Mouse (Mus musculus) gastrocnemius, adult 2 months (tissue): ENCODE measurements around the gene Mcm10. TPM values are rescaled to one million over a fixed set of nuclear protein-coding genes. Genes with fewer than 3 reads are reported as not detected.
A peak's percentile ranks its signal among the peaks of the same experiment; 100 is the strongest.

ENCODE experiments used
- DNase-seq: peaks from one replicate; pipeline ENCODE4 v3.0.0; 2022
- H3K27ac ChIP-seq: fragments of 200-600 bp; 2 replicates; pipeline ENCODE4 v1.8.1; 2022; ENCODE audit warnings: mild to moderate bottlenecking
- H3K4me3 ChIP-seq: fragments of 200-600 bp; 2 replicates; pipeline ENCODE4 v1.8.1; 2022; ENCODE audit warnings: mild to moderate bottlenecking, moderate library complexity
- CTCF ChIP-seq: fragments of 200-600 bp; IDR thresholded peaks from 2 replicates; pipeline ENCODE4 v1.8.1; 2022; ENCODE audit warnings: antibody characterized with exemption, mild to moderate bottlenecking, moderate library complexity
- intact Hi-C: fragments of 180-260 bp; cut with DNase I; formaldehyde crosslinking; loops from one replicate; pipeline ENCODE4 v1.15.1; 2025
- total RNA-seq, 2 experiments: library from RNA; stranded (reverse); gene quantifications; 2 replicates each; pipeline ENCODE4 v1.2.3; 2021

Gene Mcm10
- total RNA-seq, 2 experiments from 2014 or later: 0.08 TPM; not detected in 1

DNA sequence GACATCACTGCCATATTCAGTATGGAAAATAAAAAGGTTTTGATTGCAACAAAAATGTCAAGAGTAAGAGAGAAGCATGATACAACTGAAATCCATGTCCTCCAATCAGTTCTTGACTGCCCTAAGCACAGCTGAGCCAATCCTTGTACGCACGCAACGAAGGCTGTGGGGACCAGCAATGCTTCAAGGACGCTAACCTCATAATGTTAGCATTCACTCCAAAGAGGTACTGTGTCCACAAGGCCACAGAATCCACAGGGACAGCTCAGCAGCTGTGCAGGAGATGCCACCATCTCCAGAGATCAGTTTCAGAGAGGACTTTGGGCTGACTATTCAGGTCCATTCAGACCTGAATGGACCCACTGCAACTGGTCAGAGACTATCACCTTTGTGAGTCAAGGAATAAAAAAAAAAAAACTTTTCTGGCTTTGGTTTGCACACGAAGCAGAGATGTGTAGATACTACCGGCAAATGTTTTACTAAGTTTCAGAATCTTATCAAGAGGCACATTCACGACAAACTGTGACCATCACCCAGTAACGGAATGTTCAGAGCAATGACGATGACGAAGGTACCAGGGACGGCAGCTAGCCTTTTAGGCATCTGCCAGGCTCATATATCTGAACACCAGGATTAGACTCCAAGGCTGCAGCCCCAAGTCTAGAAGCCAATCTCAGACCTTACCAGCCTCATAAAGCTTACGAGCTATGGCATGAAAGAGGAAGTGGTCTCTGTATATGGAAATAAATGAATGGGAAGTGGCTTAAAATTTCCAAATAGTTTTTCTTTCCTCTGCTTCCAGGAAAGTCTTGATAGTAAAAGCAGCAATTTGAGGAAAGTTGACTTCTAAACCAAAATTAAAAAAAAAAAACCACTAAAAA, 27.9 kb upstream of the Mcm10 start:
- intact Hi-C loops: no loop called here
- Histone ChIP-seq H3K4me3 (0 out of 2 replicates have a peak overlapping the region, but pooled peaks have one; percentile 2), H3K27ac (peak overlapping the region; percentile 93)
- peak; percentile 56 for DNase-seq
- TF ChIP-seq CTCF: no peak

DNA sequence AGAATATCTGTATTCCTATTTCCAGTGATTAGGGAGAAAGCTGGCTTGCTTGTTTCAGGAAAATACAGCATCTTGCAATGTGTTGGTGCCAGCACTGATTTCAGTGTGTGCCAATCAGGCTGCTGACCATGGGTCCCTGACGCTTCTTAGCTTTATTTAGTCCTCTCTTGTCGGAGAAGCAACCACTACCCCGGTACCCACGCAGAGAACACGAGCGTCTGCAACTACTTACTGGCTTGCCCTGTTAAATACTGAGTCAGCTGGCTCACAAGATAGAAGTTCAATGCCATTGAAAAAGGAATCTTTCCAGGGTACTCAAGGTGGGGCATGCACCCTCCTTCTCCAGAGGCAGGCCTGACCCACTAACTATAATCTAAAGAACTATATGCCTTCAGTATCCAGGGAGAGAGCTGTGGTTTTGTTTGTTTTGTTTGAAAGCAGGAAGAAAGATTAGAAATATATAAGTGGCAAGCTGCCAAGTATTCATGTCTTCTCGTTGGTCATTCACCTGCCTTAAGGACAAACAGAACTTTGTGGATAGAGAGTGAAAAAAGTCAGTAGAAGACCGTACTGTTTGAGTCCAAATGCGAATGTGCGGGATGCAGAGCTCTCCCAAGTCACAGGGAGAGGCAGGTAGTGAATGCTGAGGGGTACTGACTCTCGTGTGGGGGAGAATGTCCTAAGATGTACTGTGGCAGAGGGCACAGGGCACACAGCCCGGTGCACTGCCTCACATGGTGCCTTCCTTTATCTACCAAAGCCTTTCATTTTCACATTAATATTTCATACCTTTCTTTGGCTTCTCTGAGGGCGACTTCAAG, 27.0 kb upstream of the Mcm10 start:
- intact Hi-C loops: no loop called here

DNA sequence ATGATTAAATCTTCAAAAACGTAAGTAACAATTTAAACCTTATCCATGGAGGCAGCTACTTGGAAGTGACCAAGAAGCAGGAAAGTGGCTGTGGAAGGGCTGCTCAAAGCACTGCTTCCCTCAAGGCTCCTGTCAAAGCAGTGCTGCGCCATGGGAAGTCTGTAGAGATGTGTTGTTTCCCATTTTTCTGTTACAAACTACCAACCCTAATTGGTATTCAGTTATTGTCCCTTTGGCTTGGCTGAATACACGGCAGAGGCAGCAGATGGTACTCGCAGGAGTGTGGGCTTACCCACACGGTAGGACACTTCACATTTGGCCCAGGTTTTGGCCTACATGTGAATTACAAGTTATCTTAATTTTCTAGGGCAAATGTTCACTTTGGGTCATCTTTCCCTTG, 25.7 kb upstream of the Mcm10 start:
- no peak for DNase-seq
- Histone ChIP-seq H3K4me3 (no peak overlapping the region), H3K27ac (peak overlapping the region; percentile 93)
- intact Hi-C loops: no loop called here
- TF ChIP-seq CTCF: no peak

More for the DNA sequence above, 27.0 kb upstream of the Mcm10 start:
- no peak for TF ChIP-seq CTCF
- peak; percentile 42 for DNase-seq
- peak overlapping the region; percentile 23; the same call in 1 of the 2 replicates for H3K4me3 ChIP-seq
- H3K27ac ChIP-seq: peak overlapping the region; percentile 93

DNA sequence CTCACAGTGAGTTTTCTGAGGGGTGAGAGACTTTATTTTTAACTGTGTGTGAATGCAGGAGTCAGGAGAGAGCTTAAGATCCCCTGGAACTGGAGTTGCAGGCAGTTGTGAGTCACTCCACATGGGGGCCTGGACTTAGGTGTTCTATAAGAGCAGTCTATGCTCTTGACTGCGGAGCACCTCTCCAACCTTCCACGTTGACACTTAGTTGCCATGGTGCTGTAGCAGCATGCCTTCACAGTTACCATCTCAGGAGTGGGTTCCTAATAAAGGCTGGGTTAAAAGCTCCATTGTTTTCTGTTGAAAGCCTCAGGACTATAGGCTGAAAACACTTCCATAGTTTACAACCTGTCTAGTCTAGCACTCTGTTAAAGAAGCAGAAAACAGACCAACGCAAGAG, 24.8 kb upstream of the Mcm10 start:
- Histone ChIP-seq H3K27ac (no peak overlapping the region), H3K4me3 (no peak overlapping the region)
- no peak for TF ChIP-seq CTCF
- no peak for DNase-seq
- intact Hi-C loops: no loop called here

DNA sequence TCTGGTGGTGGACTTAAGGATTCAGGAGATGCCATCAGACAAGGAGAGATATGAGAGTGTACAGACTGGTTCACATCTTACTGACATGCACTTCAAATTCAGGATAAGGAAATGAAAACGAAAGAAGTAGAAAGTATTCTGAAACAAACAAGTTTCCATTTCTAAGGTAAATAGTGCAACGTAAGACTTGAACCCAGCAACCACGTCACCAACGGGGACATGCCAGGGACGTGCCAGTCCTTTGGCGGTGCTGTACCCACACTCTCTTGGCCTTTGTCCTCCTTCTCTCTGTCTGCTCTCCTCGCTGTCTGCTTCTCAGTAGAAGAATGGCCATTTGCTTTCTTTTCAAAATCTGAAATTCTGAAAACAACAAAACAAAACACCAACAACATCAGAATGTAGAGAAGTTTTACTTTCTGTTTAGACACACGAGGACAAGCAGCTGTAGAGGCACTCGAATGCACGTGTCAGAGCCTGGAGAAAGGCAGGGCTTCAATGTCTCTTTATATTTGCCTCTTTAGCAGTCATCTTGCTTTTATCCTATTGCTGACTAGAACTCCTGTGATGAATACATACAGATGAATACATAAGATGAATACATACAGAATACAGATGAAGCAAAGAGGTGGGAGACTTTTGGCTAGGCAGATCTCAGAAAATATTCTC, 24.0 kb upstream of the Mcm10 start:
- H3K27ac ChIP-seq: no peak overlapping the region
- DNase-seq: no peak

DNA sequence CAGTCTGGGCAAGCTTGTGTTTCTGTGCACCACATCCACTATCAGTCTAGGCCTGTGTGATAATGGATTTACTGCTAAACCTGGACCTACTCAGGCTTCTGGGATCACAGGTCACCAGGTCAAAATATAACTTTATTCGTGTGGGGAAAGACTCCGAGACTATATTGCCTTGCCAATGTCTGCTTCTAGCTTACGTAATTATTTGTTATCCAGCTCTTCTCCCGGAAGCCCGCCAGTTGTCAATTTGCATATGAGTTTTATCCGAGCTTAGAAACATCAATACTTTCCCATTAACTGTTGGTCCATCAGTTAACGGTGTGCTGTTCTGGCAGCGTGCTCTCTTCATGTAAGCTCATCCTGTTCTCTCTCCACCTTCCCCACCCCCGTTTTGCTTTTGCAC, 22.6 kb upstream of the Mcm10 start:
- TF ChIP-seq CTCF: no peak
- DNase-seq: no peak
- intact Hi-C loops: no loop called here
- Histone ChIP-seq H3K27ac (no peak overlapping the region), H3K4me3 (no peak overlapping the region)

More for the DNA sequence above, 24.0 kb upstream of the Mcm10 start:
- no peak for TF ChIP-seq CTCF
- no peak overlapping the region for H3K4me3 ChIP-seq
- intact Hi-C loops: no loop called here

DNA sequence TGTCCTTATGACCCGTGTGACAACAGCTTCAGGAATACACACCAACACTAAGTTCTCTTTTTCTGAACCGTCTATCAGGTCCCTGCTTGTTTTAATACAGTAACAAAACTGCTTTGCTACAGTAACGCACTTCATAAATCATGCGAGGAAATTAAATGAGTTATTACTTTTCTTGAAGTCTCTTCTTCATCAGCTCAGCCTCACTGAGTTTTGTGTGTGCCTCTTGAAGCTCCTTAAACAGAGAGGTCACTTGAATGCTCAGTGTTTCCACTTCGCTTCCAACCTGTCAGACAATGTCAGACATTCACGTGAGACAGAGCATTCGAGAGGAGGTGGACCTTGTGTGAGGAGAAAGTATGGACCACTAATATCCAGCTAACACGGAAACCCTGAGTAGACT, 22.2 kb upstream of the Mcm10 start:
- intact Hi-C loops: no loop called here

DNA sequence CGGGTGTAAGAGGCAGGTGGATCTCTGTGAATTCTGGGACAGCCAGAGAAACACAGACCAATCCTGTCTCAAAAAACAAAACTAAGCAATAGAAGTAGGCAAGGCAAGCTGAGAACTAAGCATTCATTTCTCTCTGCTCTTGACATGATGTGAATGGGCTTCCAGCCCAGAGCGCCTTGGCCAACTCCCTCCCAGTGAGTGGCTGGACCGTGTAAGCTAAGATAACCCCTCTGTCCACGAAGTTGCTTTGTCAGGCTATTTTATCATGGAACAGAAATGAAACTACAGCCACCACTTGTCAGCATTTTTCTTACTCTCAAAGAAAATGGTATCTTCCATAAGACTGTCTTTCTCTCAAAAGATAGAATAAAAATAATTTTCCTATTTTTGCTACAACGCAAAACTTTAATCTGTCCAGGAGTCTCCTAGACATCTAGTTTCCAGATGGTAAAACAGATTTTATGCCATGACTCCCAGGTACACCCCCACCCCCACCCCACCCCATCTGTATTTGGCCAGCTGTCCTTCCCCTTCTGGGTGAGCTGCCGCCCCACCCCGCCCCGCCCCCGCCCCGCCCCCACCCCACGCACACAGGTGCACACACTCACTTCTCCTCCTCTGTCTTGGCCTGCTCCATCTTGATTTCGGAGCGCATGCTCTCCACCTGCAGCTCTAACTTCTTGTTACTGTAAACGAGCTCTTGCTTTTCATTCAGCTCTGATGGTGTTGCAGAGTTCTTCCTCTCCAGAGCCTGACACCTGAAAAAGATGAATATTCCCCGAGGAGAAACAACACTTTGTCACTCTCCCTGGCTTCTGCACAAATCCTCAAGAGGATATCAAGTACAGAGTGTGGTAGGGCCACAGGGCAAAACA, 21.2 kb upstream of the Mcm10 start:
- peak; percentile 65 for DNase-seq

More for the DNA sequence above, 22.2 kb upstream of the Mcm10 start:
- TF ChIP-seq CTCF: no peak
- H3K4me3 ChIP-seq: no peak overlapping the region
- no peak for DNase-seq
- 0 out of 2 replicates have a peak overlapping the region, but pooled peaks have one; percentile 83 for H3K27ac ChIP-seq

DNA sequence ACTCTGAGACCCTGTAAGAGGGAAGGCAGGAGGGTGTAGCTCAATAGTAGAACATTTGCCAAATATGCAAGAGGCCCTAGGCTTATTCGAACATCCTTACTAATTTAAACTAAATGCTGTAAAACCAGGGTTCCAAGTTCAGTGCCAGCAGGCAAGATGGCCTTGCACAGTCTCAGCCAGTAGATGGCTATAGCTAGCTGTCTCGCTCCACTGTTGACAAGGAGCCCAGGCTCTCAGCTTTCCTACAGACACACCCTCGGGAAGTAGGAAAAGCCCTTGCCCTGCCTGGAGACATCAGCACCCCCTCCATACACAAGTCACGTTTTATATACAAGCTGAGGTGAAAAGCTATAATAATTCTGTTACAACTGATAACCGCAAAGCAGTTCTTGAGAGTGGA, 20.1 kb upstream of the Mcm10 start:
- DNase-seq: peak; percentile 61
- H3K4me3 ChIP-seq: no peak overlapping the region
- peak; percentile 48 for TF ChIP-seq CTCF
- H3K27ac ChIP-seq: peak overlapping the region; percentile 83
- intact Hi-C loops: no loop called here

More for the DNA sequence above, 21.2 kb upstream of the Mcm10 start:
- Histone ChIP-seq H3K4me3 (no peak overlapping the region), H3K27ac (peak overlapping the region; percentile 83)
- no peak for TF ChIP-seq CTCF
- intact Hi-C loops: no loop called here

DNA sequence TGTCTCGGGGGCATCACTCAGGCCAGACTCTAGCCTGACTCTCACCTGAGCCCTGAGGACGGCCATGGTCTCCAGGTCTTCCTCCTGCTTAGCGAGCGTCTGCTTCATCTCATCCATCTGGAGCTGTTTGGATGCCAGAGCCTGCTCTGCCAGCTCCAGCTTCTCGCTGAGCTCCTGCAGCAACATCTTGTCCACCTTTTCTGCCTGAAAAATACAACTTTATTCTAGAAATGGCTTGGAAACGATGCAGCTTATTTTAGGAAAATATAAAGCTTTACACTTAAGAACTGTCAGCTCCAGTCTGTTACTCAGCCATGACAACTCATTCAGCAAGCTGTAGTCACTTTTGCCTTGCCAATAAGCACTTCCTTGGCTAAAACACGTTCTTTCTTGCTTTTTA, 18.6 kb upstream of the Mcm10 start:
- no peak for TF ChIP-seq CTCF
- no peak overlapping the region for H3K27ac ChIP-seq
- intact Hi-C loops: no loop called here
- no peak overlapping the region for H3K4me3 ChIP-seq
- DNase-seq: no peak

DNA sequence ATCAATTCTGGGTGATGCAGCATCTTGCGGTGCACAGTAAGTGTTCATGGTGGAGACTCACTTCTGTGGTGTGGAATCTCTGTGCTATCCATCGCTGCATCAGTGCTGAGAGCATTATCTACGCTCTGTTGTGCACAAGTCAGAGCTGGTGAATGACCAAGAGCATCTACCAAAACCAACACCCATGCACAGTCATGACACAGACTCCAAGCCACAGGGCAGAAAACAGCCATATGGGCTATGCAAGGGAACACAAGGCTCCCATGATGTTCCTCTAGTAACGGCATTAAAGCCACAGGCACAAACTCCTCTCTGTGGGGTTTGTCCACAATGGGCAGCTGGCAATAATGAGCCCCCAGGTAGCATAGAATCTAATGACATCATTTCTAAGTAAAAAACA, 17.2 kb upstream of the Mcm10 start:
- no peak for DNase-seq
- TF ChIP-seq CTCF: no peak
- Histone ChIP-seq H3K27ac (no peak overlapping the region), H3K4me3 (no peak overlapping the region)
- intact Hi-C loops: loop anchor here (5.0 kb wide), 1 partner anchor 32 kb away; the partner anchor contains the start of gene Optn
